Mouse (Mus musculus): ENCODE results near the gene Ing3.

Gene Ing3

GRCm38 (mm10) chr6:21949226-21949731 is at the start of gene Ing3:
Gene Ing3, plus strand, starts transcription at chr6:21949571.
- peak; percentile 97 for DNase-seq (ENCODE audit: inconsistent ontology term)

DNA sequence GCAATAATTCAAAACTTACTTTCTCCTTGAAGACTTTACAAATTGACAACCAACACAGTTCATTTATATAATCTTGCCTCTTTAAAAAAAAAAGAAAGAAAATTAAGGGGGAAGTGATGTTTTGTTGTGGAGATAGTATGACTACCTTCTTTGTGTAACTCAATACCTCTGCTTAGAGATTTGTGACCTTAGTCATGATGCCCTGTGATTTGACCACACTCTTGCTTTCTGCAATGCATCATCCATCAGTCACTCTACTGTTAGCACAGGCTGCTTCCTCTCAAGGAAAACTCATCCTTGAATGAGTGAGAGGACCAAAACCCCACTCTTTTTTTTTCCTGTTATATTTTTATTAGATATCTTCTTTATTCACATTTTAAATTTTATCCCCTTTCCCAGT is 39.7 kb upstream of the Ing3 start:
- no peak for DNase-seq (ENCODE audit: inconsistent ontology term)

GRCm38 (mm10) chr6:21910804-21911203 is 38.6 kb upstream of the Ing3 start:
- DNase-seq (ENCODE audit: inconsistent ontology term), result no peak

DNA sequence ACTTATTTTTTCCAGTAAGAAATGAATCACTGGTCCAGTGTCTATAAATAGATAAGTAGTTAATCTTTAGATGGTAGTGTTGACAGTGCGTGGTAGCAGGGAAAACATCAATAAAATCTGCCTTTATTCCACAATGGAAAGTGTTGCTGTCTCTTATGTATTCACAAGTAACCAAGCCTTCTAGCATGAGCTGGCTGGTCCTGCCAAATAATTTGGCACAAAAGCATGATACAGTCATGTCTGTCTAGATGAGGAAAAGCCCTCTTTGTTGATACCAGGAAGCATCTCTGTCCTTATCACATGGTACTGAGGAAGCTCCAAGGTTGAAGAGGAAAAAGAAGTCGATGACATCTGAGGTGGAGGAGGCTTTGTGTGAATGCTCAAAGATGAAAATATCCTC is 32.8 kb upstream of the Ing3 start:
- no peak for DNase-seq (ENCODE audit: inconsistent ontology term)

DNA sequence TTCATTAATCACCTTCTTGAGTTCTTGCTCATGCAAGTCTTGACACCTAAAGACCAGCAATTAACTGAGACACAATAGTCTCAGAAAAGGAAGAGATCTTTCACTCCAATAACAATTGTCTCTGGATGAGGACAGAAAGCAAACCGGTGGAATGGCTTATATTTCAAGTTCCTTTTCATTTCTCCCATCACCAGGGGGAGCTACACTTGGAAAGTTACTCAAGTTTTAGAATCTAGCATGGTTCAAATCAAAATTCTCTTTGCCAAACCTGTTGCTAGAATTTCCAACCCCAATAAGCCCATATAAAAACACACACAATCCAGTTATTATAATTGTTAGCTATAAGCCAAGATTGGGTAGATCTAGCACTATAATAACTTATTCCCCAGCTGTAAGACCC is 25.2 kb upstream of the Ing3 start:
- no peak for DNase-seq (ENCODE audit: inconsistent ontology term)

DNA sequence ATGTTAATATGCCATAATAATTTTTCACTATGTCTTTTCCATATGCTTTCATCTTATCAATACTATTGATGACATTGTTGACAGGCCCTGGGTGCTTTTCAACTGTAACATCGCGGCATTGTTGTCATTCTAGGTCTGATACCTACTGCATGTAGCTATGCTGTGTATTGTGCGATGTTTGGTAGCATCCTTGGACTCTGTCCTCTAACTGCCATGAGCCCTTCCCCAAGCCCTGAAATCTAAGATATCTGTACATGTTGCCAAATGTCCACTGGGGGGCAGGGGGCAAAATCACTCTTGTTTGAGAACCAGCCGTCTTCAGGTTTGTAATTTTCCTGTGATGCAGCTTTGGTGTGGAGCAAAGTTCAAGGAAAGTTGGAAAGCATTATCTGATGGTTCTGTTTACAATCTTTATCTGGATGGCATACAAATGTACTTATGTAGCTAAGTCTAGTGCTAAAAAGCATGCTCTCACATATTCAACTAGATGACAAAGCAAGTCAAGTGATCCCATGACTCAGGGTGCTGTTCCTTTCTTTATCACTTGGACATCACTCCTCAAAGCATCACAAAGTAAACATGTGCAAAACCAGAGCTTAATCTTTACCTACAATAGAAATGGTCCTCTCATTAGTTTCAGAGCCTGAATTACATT is 11.3 kb upstream of the Ing3 start:
- no peak for DNase-seq (ENCODE audit: inconsistent ontology term)

DNA sequence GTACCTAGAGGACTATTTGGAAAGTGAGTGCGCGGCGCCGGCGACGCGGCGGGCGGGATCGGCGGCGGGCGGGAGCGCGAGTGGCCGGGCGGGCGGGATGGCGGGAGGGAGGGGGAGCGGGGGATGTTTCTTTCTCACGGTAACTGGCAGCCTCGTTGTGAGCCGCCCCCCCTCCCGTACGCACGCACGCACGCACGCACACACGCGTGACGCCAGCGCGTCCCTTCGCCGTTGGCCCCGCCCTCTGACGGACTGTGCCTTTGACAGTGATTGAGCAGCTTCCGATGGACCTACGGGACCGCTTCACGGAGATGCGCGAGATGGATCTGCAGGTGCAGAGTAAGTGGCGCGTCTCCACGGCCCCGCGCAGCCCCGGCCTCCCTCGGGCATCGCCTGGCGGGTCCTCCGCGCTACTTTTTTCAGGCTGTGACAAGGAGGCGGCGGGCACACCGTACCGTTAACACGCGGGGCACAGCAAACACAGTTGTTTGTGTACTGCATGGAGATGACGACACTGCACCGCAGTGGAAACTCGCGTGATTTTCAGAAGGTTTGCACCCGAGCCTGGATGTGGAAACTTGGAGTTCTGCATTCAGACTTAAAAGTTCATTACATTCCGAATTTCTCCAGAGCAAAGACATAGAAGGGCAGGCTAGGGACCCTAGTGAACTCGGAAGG is 539 bp downstream of the Ing3 start:
- DNase-seq (ENCODE audit: inconsistent ontology term), result peak; percentile 98

GRCm38 (mm10) chr6:21950676-21951075 is 1.3 kb downstream of the Ing3 start:
- DNase-seq (ENCODE audit: inconsistent ontology term), result no peak

DNA sequence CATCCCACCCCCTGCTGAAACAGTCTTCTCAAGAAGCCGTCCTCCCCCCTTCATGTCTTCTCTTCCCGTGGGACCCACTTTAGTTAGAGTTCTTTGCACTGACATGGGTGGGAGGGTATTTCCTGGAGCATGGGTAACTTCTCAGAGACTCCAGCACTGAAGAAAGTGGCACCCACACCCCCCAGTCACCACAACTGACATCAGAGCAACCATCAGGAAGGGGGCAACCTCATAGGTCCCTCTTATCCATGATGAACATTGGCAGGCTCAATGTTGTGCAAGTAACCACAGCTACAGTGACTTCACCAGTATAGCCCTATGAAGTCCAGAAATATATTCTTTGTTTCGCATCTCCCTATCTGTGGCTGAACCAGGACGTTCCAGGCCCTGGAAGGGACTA is 6.1 kb downstream of the Ing3 start:
- no peak for DNase-seq (ENCODE audit: inconsistent ontology term)

- DNase-seq (ENCODE audit: inconsistent ontology term), result no peak
These were observed 9.6 kb downstream of the Ing3 start for GRCm38 (mm10) chr6:21958922-21959321.

DNA sequence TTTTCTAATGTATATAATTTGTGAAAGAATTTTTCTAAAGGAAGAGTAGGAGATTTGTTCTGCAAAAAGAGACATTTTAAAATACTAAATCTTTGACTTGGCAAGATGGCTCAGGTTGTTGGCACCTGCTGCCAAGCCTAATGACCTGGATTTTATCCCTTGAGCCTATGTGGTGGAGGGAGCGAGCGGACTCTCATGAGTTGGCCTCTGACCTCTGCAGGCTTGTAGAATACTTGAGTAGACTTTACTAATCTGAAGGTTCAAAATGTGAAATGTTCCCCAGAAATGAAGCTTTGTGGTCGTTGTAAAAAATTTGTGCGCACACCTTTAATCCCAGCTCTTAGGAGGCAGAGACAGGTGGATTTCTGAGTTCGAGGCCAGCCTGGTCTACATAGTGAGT is 10.5 kb downstream of the Ing3 start:
- no peak for DNase-seq (ENCODE audit: inconsistent ontology term)

GRCm38 (mm10) chr6:21977532-21977931 is 28.2 kb downstream of the Ing3 start:
- DNase-seq (ENCODE audit: inconsistent ontology term), result no peak

DNA sequence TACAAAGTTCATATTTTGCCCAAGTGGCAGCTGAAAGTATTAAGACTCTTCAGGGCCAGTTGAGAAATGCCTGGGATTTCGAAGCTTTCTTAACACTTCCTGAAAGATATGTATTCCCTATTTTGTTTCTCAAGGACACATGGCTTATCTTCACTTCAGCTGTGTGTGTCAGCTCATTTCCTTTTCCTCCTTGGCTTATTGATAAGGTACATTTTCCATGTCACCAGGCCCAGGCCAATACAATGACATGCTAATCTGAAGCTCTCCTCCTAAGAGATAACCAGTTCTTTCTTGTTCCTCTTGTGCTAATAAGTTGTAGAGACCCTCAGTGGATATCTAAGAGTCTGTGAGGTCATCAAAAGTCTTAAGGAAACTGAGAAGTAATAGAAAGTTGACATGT is 31.7 kb downstream of the Ing3 start:
- no peak for DNase-seq (ENCODE audit: inconsistent ontology term)

DNA sequence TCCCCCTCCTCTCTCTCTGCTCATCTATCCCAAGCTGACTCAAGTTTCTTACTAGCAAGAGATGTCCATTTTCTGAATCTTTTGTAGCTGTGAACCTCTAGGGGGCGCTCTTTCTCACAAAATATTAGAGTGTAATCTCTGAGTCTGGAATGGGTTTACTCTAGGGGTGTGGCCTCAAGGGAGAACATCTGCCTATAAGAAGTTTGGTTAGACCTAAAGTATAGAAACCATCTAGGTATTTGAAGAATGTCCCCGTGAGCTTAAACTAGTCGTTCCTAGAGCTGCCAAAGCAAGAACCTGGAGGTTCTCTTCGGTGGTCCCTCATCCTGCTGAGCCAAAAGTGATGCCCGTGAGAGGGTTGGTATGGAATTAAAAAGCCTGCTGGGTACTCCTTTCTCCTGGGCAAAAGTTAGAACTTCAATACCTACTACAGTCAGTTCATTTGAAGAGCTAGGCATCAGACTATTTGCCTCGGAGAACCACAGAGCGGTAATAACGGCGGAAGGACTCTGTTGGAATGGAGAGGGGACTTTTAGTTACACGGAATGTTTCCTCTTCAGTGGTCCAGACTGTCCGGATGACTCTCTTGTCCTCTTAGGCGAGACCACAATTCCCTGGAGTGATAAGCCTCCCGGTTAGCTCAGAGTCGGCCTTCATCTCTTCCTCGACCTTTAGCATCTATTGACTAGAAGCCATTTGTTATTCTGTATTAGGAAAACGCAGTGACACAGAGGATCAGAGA is 35.8 kb downstream of the Ing3 start:
- peak; percentile 91 for DNase-seq (ENCODE audit: inconsistent ontology term)

DNA sequence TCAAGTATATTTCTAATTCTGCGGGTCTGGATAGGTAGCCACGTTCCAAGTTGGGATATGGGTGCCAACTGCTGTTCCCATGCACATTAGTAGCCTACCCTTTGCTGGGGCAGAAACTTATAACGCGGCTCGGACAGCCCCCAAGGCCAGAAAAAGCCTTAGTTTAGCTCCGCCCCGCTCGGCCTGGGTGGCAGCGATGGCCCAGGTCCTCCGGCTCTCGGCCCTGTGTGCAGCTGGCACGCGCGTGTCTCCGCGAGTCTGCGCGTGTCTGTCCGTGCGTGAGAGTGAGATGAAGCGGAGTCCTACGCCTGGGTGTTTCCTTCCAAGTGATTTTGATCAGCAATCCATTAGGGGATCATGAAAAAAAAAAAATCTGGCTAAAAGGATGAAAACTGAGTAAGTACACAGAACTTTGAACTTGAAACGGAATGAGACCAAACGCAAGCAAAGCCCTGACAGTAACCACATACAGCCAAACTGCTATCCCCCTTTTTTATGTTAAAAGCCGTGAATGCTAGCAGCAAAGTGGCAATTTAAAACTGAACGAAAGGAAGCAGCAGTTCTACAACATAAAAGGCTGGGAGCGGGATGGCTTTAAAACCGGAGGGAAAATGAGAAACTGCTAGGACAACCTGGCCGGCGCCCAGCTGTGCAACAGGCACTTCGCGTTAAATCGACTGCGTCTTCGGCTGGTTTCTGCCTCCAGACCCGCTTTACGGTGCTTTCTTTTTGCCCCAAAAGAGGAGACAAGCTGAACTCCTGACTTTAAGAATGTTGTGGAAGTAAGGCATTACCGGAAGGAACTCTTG is 36.6 kb downstream of the Ing3 start, which contains the start of gene Cped1:
Gene Cped1 (plus strand): TSS at position 185 of the 809 bp plus-strand sequence.
- DNase-seq (ENCODE audit: inconsistent ontology term), result peak; percentile 77

DNA sequence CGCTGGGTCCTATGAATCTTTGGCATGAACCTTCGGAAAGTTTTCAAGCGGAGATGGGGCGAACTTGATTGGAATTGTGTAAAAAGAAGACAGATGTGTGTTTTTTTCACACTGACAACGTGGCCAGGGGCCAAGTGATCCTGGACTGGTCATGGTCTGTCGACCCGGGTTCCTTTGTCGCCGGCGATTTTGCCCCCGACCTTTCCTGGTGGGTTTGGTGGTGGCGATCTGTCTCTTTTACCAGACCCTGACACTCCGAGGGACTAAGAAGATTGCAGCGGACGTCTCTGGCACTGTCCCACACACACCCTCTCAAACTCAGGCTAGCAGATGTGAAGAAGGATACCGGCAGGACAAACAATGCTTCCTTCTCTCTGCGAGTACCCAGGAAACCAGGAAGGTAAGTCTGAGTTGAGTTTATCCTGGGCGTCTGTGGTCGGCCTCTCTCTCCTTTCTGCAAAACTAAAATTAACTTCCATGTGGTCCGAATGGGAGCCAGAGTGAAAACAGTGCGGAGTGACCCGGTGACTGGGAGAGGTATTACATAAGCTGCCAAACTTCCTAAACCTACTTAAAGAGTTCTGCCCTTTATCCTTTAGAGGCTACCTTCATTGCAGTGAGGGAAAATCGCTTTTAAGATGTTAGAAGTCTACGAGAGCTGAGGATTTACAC is 37.4 kb downstream of the Ing3 start:
- peak; percentile 40 for DNase-seq (ENCODE audit: inconsistent ontology term)

- no peak for DNase-seq (ENCODE audit: inconsistent ontology term)
These were observed 38.2 kb downstream of the Ing3 start for GRCm38 (mm10) chr6:21987554-21987953.

DNA sequence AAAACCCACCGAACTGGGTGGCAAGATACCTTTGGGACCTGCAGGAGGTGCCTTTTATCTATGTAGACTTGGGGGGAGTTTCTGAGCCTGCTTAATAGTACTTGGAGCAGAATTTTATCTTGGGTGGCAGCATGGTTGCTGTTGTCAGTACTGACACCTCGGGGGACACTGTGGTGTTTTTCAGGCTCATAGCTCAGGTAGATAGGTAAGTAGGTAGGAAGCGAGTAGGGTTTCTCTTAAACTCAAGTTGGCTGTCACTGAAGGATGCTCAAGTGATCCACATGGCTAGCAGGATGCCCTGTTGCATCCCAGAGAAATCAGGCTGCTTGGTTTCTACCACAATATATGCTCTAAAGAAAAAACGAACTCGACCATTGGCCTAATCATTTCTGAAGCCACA is 38.9 kb downstream of the Ing3 start:
- no peak for DNase-seq (ENCODE audit: inconsistent ontology term)

GRCm38 (mm10) chr6:21989081-21989480 is 39.7 kb downstream of the Ing3 start:
- DNase-seq (ENCODE audit: inconsistent ontology term), result no peak

DNA sequence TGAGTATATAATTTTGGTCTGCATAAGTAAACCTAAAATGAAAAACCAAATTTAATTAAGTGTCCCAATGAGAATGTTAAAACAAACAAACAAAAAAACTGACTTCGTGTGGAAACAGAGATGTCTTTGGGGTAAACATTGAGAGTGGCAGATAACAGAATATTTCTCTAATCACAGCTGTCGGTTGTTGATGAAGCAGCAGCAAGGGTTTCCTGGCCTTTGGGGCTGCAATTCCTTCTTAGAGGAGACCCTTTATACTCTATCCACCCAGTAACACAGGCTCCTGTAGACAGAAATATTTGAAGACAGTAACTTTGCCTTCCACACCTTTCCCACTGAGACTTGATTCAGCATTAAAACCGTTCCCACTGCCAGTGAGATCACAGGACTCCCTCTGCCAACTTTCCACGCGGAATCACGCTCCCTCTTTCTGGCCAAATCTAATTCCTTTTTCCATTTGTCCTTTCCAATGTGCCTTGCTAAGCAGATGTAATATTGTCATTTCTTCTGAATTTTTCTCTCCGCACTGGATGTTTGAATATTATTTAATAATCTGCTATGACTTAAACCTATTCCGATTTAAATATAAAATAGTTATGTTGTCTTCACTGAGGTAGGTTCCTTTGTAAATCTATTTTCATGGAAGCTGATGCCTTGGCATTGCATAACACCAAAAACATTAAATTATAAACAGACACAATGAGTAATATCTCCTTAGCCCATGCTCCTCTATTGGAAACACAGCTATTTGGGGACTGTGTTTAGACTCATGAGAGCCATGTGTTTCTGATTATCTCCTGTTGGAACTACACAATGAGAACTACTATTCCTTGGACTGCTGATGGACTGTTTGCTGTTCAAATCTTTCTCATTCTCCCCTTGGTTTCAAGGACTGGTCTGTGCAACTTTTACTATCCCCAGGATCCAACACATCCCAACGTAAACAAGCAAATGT is 41.1 kb downstream of the Ing3 start:
- no peak for DNase-seq (ENCODE audit: inconsistent ontology term)
